Mouse (Mus musculus) heart, postnatal 36 days (tissue): ENCODE data around the gene Catsper3. TPM values are rescaled to one million over a fixed set of nuclear protein-coding genes. Genes with fewer than 3 reads are reported as not detected.

Experiments used
- DNase-seq, 2 experiments: peaks; one replicate each; pipeline ENCODE4 v3.0.0; 2021 to 2022
- intact Hi-C: fragments of 180-260 bp; cut with DNase I; formaldehyde crosslinking; loops from one replicate; pipeline ENCODE4 v1.15.1; 2025
- total RNA-seq, 2 experiments: library from RNA; stranded (reverse); gene quantifications; 2 replicates each; pipeline ENCODE4 v1.2.3; 2021

Catsper3 gene
- total RNA-seq = not detected

DNA sequence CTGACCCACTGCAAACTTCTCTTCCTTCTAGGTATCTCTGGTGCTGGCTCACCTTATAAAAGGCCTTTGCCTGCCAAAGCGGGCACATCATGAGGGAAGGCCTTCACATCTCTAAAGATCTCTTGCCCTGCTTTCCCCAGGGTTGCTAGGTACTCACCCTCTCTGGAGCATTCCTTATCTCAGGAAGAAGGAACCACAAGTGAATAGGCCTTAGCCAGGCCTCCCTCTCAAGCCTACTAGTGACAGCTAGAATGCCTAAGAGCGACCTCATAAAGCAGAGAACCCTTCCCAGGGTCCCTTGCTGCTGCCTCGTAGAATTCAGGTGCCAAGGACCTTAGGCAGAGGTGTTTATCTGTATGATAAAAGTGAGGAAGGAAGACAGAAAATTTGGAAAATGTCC, at the start of gene Catsper3:
Catsper3 (plus strand) TSS at position 301 of the 400 bp plus-strand sequence.
- intact Hi-C loops = no loop called here
- DNase-seq = no peak

DNA sequence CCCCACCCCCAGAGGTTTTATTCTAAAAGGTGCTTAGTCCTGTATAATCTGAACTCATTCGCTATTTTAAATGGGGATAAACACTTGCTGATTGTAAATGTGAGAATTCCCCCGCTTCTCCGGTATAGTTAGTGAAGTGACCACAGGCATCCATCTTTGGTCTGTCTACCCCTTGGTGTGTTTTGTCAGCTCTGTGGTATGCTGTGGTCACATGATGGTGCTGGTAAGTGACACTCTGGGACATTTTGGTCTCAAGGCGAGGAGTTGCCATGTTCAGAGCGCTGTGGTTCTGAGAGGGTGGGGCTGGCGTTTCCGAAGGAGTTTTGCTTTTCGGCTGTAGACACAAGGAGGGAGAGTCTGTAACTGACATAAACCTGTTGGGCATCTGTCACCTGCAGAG, 46.5 kb upstream of the Catsper3 start:
- intact Hi-C loops = no loop called here
- DNase-seq = no peak

DNA sequence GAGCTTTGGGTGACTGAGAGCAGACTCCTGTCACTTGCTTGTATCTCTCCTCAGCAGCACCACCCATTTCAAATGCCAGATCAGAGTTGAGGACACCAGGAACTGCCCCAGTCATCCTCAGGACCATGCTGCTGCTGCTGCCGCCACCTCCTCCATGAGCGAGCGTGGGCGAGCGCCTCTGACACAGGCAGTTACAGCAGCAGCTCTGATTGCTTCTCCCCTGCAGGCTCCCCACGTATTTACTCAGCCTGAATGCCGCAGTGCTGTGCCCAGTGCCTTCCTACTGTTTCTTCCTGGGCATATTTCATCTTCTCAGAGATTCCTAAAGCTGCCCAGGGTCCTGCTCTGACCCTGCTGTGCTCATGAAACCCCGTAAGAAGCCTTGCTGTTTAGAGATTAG, 42.1 kb upstream of the Catsper3 start:
- DNase-seq = no peak
- intact Hi-C loops = no loop called here

DNA sequence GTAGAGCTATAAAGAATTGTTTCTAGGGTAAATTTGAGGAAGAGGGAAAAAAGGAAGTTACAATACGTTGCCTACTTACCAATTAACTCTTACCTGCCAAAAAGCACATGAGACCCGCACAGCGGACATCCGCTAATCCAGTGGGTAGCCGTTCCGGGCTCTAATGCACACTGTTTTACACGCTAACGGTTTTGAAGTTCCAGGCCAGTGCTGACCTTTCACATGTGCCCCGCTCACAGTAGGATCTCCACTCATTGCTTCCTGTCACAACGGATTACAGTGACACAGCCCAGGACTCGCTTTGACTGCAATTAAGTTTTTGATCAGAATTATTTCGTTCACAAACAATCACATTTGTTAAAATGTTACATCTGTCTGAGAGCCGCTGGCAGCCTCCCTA, 30.0 kb upstream of the Catsper3 start:
- intact Hi-C loops = no loop called here
- no peak for DNase-seq

DNA sequence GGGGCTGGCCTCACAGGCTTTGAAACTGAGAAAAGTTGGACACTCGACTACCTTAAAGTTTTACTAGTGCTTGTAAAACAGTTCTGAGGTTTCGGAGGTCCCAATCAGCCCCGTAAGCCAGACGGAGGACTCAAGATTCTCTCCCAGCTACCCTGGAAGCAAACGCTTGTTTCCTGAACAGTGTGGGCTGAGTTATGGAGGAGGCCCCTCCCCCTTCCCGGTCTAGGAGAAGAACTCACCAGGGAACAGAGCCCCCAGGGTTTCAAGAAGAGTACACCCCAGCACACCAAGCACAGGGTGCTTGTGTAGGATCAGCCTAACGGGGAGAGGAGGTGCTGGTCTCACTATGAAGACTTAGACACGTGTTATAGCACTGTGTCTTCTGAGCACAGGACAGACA, 27.6 kb upstream of the Catsper3 start:
- intact Hi-C loops = no loop called here
- DNase-seq = no peak

DNA sequence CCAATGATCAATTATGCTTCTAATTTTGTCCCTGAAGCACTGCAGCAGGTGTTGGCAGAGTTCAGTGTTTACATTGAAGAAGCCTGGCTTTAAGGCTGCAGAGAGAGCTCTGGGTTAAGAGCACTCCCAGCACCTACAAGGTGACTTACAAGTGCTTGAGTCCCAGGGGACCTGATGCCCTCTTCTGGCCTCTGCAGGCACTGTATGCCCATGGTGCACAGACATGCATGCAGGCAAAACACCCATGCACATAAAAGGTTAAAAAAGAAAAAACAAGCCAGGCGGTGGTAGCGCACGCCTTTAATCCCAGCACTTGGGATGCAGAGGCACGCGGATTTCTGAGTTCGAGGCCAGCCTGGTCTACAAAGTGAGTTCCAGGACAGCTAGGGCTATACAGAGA, 26.7 kb upstream of the Catsper3 start:
- intact Hi-C loops = no loop called here

DNA sequence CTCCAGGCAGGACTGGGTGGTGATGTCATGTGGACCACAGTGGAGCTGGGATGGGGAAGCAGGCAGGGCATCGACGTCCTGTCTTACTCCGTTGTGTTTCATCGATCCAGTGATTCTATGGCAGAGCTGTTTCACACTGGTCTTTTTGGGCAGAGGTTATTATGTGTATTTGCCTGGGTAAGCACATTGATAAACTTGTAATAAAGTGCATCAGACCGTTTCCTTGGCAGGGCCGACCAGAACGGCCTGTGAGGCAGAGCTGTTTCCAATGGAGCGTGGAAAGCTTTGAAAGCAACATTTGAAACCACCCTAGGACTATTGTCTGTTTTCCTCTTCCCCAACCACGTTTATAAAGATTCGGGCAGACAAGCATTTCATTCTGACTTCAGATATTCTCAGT, 23.8 kb upstream of the Catsper3 start:
- no peak for DNase-seq
- intact Hi-C loops = no loop called here

More for the DNA sequence above, 26.7 kb upstream of the Catsper3 start:
- no peak for DNase-seq

DNA sequence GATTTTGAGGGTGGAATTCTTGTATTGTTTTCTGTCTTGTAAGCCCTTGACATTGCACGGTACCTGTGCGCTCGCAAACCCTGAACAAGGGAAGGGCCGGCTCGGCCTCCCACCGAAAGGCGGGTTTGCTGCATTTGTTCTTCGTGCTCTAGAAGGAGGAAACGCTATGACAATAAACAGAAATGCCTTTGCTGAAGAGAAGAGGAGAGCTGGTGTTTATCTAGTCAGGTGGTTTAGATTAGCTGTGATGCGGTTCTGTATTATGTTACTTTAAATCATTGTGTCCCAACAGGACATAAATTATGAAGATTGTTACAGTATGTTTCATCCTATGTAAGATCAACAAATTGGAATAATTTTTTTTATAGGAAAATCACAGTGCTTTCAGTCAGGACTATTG, 22.9 kb upstream of the Catsper3 start:
- DNase-seq = no peak
- intact Hi-C loops = no loop called here

DNA sequence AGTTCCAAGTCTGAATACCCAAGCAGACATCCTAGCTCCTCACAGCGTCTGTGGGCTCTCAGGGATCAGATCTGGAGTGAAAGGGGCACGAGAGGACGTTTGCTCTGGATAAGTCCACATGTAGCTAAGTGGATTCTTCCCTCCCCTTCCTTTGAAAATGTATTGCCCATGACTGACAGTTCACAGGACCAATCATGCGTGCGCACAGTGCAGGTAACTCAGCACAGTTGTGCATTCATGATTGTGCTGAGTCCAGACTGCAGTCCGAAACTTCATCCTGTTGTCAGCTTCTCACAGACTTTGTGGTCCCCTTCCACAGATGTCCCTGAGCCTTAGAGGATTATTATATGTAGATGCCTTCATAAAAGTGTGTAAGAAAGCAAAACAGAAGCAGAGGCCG, 10.0 kb upstream of the Catsper3 start:
- intact Hi-C loops = no loop called here
- no peak for DNase-seq

DNA sequence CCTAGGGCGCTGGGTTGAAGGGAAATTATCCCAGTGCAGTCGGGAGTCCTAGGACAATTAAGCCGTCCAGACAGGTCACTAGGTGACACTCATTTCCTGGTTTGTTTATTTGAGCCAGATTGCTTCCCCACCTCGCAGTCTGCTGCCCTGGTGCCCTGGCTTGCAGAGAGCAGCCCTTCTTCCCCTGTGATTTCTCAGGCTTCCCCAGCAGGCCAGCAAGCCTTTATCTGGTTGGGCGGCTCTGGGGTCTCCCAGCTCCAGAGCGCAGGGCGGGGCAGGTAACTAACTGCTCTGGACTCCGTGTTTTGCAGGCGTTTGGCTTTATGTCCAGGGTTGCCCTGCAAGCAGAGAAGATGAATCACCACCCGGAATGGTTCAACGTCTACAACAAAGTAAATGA, 9.3 kb upstream of the Catsper3 start:
- intact Hi-C loops = no loop called here
- no peak for DNase-seq

DNA sequence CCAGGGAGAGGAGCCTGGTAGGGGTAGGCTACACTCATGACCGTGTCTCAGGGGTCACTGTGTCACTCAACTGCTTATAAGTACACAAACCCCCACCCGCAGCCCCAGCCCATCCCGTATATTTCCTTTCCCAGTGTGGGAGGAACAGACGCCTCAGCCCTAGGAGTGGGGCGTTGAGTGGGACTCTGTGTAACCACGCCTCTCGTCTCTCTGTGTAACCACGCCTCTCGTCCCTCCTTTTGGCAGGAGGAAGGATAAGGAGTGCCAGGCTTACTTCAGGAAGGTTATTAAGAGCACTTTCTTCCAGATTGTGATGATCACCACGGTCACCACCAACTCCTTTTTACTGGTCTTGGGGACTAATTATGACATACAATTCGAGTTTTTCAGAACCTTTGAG, 1.8 kb downstream of the Catsper3 start:
- intact Hi-C loops = no loop called here
- DNase-seq = no peak

DNA sequence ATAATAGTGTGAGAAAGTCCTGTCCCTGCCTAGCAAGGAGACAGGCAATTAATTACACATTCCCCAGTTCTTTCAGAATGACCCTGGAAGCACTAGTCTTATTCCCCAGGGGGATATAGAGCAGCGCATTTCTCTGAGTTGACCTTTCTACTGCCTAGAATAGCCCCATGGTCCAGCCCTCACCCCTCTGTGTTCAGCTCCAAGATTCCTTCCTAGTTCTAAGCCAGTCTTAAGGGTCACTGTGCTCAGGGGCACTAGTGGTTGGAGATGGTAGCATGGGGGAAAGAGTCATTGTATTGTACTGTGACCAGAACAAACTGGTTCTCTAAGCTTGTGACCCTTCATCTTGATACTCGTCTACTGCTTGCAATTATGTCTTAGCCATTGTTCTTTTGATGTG, 16.9 kb downstream of the Catsper3 start:
- intact Hi-C loops = no loop called here
- DNase-seq = no peak

DNA sequence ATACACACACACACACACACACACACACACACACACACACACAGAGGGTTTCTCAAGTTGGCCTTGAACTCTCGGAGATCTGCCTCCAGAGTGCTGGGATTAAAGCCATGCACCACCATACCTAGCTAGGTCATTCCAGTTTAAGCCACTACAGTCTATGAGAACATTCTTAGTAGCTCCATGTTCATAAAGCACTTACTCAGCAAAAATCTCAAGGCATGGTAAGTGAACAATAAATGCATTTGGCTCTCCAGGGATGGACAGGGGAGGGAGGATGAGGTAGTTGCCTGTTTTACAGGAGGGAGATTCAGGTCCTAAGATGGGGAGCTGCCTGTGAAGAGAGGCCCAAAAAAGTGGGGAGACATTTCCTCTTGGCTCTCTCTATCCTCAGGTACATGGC, 19.6 kb downstream of the Catsper3 start:
- intact Hi-C loops = no loop called here
- DNase-seq = no peak

DNA sequence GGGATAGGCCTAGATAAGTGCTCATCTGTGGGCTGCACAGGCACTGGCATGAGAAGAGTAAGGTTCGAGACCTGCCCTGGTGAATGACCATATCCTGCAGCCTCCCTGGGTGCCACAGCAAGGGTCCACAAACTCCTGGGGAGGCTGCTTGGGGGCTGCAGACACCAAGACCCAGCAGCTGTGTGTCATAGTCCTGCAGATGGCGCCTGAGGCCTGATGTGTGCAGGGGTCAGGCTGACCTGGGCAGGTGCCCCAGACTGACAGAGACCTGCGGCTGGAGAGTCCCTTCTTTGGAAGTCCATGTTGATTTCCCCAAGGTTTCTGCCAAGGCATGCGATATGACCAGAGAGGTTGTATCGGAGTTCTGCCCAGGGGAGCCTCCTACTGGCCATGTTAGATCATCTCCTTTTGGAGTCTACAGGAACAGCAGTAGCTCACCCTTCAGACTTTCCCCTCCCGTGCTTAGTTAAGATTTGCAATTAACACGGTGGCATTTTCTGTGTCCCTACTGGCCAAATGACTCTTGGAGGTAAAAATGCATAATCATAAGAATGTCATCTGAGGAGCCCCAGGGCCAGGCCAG, 24.8 kb downstream of the Catsper3 start:
- intact Hi-C loops = no loop called here
- no peak for DNase-seq

DNA sequence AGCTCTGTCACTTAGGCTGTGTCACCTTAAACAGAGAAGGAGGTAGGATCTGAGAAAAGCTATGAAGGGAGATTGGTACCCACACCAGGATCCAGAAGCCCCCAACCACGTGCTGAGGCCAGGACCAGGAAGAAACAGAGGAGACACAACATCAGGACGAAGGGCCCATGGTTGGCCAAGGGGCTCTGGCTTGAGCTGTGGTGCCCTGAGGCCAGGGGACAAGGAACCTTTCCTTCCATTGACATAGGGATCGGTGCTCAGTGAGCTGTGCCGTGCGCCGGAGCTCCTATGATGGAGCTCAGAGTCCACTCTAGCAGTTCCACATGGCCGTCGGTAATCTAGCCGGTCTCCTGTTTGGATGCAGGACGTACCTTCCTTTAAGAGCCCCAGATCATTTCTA, 25.3 kb downstream of the Catsper3 start:
- DNase-seq = no peak
- intact Hi-C loops = no loop called here

DNA sequence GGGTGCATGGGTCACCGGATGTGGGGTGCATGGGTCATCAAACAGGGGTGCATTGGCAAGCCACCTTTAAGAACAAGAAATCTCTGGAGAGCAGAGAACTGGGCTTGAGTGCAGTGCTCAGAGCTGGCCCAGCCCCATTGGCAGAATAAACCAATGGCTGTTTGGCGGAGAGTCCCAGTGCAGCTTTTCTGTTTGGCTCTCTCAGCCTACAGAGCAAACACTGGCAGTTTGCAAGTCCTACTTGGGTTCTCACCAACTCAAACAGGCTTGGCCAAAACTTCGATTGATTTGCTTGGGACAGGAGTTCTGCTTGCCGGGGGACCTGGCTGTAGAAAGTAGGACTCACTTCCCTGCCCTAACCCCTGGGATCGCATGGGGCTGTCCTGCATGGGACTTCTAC, 26.6 kb downstream of the Catsper3 start:
- intact Hi-C loops = no loop called here
- no peak for DNase-seq

DNA sequence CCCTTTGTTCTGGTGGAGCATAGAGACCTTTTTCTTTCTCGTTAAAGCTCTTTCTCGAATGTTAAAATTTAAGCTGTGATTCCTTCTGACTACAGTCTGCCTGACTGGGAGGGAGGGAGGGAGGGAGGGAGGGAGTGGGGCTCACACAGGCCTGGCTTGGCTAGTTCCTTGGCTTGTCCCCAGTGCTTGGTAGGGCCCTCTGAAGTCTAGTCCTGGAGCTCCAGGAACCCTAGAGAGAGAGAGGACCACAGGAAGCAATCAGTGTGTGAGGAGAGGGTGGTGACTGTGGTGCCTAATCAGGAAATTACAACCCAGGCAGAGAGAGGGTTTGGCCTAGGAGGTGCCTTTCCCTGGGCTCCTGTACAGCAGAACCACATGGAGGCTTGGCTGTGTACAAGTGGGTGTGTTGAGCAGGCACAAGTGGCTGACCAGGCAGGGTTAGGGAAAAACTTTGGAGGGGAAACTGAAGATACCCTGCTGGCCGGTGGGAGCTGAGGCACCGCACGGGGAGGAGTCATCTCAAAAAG, 29.2 kb downstream of the Catsper3 start:
- intact Hi-C loops = no loop called here
- no peak for DNase-seq

DNA sequence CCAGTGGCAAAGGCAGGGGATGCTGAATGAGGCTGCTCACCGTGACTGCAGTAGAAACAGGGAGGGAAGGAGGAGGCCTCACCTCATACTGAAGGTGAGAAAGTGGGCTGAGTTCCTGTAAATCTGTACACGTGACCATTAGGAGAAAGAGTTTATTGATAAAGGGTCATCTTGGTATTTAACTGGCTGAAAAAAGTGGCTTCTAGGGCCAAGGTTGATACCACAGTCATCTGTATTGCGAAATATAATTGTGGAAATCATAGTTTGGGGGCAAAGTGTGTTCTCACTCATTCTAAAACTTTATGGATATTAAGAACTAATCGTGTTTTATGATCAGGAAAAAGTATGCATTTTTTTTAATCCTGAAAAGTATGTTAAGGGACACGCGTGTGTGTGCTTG, 30.5 kb downstream of the Catsper3 start:
- intact Hi-C loops = no loop called here
- no peak for DNase-seq

DNA sequence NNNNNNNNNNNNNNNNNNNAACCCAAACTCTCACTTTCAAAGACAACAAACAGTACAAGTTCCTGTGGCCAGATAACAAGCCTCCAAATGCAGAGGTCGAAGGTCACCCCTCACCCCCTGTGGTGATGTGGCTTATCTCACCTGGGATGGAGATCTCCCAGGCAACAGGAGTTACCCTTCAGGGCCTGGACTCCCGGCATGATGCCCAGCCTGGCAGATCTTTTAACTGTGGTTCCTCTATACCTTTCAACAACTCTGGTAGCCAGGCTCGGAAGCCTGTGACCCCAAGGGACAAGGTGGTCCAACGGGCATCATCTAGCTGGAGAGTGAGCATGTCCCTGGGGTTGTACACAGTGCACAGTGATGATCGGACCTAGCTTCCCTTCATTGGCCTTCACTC, 38.1 kb downstream of the Catsper3 start:
- no peak for DNase-seq

DNA sequence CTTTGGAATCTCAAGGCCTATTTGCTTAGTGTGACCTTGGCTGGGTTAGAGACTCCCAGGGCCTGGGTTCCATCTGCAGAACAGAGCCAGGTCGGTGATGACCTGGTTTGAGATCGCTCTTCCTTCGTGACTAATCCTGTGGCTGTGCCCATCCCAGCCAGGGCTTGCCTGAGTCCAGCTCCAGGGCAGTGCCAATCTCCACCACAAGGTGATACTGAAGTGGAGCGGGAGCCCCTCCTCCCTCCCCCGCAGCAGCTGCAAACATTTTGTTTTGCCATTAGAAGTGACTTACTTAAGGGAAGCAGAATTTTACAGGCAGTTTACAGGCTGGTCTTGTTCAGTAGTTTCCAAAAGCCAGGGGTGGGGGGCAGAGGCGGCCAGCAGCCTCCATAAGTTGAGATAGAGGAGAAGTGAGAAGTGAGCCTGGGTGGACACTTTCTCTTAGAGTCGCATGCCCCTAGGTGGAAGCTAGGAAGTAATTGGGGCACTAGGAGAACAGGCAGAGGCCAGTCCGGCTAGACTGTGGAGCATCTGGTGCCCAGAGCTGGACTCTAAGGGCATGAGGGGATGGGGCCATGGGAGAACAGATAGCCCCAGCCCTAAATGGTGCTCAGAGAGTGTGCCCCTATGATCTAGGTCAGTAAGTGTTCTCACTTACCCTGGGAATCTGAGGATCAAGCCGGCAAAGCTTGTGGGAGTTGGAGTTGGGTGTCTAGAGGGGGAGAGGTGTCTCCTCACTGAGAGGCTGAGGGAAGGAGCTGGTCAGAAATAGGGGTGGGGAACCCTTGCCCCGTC, 40.0 kb downstream of the Catsper3 start:
- DNase-seq = no peak
- intact Hi-C loops = no loop called here

More for the DNA sequence above, 38.1 kb downstream of the Catsper3 start:
- intact Hi-C loops = no loop called here

DNA sequence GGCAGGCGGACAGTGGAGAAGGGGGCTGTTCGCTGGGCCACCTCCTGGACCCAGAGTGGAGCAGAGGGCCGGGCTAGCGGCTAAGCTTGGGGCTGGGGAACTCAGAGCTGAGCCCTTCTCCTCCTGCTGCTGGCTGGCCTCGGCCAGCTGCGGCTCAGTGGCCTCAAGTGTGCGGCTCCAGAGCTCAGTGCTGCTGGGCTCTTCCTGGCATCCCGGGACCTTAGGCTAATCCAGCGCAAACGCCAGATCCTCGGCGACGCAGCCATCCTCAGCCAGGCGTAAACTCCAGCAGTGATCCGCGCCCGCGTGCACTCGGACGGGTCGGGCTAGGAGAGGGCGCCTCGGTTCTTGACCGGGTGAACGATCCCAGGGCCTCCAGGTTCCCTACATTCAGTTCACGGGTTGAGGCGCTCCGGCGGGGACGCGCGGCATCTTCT, 40.9 kb downstream of the Catsper3 start:
- peak in 1 of 2 experiments; percentile 18 for DNase-seq
- intact Hi-C loops = no loop called here

DNA sequence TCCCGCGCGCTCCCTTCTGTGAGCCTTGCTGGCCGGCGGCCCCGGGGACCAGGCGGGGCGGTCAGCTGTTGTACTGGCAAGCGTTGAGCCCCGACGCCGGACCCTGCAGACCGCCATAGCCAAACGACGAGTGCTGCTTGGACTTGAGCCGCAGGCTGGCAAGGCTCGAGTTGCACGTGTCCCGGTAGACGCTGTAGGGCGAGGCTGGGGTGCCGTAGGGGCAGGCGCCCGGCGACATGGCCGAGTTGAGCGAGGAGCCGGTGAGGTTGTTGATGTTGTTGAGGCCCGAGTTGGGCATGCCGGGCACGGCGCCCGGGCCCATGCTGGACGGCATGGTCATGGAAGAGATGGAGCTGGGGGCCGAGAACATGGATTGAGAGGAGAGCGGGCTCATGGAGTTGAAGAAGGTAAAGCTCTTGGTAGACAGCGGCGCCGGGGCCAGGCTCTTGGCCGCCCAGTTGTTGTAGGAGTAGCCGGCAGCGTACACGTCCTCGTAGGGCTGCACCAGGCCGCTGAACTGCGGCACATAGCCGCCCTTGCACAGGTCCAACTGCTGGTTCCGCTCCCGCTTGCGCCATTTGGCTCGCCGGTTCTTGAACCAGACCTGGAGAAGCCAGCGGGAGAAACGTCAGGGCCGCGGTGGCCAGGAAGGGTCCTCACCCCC, 41.8 kb downstream of the Catsper3 start:
- peak; percentile 23 to 42 for DNase-seq
- intact Hi-C loops = no loop called here
